Mouse (Mus musculus) megakaryocyte, embryonic 14.5 days (primary cell): ENCODE results near the gene Gstt1. TPM values are rescaled to one million over a fixed set of nuclear protein-coding genes. Genes with fewer than 3 reads are reported as not detected.
A peak's percentile ranks its signal among the peaks of the same experiment; 100 is the strongest.
"Not testable (repeated sequence)": the region's sequence is repeated elsewhere in the genome, so short reads cannot be mapped to it uniquely, and the experiment has no call there.

Source experiments
- H3K27me3 ChIP-seq: replicated peaks from 2 replicates; pipeline ENCODE3; 2012; ENCODE audit warnings: inconsistent platforms
- H3K36me3 ChIP-seq: replicated peaks from 2 replicates; pipeline ENCODE3; 2012; ENCODE audit warnings: low read length, inconsistent platforms, mixed read lengths
- H3K4me1 ChIP-seq: 2 replicates; pipeline ENCODE4 v1.6.1; 2012; ENCODE audit warnings: inconsistent platforms
- H3K4me3 ChIP-seq: replicated peaks from 2 replicates; pipeline ENCODE3; 2012; ENCODE audit warnings: moderate library complexity, mild to moderate bottlenecking, inconsistent platforms
- H3K9me3 ChIP-seq: 2 replicates; pipeline ENCODE4 v1.6.1; 2012; ENCODE audit warnings: inconsistent platforms
- FLI1 ChIP-seq: IDR thresholded peaks from 2 replicates; pipeline ENCODE4 v1.6.1; 2012; ENCODE audit warnings: low read length, inconsistent platforms, mixed read lengths
- GATA1 ChIP-seq: IDR thresholded peaks from 3 replicates; pipeline ENCODE4 v1.6.1; 2012; ENCODE audit warnings: mixed read lengths, low read length, inconsistent platforms, borderline replicate concordance
- polyA plus RNA-seq: library from polyadenylated mRNA; stranded (reverse); fragments of >175 nt; gene quantifications from 2 replicates; pipeline ENCODE4 v1.2.3, GENCODE M21; 2012; ENCODE audit warnings: low replicate concordance; ENCODE audit not compliant: insufficient read depth

The Gstt1 gene
- polyA plus RNA-seq, 1 experiment = 44.0 TPM

DNA sequence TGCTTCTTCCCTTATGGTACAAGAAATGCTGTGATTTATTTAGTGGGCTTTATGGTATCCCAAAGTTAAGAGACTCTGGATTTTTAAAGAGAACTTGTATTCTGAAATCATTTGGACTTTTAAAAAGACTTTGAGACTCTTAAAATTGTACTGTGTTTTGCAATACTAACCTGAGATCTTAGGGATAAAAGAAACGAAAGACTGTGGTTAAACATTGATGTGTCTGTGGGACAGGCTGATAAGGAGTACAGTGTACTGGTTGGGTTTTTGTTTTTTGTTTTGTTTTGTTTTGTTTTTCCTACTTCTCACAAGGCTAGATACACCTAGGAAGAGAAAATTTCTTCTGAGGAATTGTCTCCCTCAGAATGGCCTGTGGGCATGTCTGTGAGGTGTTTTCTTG, 12.9 kb downstream of the Gstt1 start:
- Histone ChIP-seq H3K4me1 (peaks cover 13% of the 10 kb centered on the region), H3K27me3 (peaks cover 32% of the 10 kb centered on the region), H3K9me3 (no peaks in the 10 kb centered on the region), H3K4me3 (no peak overlapping the region), H3K36me3 (no peaks in the 10 kb centered on the region)
- TF ChIP-seq GATA1 = no peak
- TF ChIP-seq FLI1 = no peak

DNA sequence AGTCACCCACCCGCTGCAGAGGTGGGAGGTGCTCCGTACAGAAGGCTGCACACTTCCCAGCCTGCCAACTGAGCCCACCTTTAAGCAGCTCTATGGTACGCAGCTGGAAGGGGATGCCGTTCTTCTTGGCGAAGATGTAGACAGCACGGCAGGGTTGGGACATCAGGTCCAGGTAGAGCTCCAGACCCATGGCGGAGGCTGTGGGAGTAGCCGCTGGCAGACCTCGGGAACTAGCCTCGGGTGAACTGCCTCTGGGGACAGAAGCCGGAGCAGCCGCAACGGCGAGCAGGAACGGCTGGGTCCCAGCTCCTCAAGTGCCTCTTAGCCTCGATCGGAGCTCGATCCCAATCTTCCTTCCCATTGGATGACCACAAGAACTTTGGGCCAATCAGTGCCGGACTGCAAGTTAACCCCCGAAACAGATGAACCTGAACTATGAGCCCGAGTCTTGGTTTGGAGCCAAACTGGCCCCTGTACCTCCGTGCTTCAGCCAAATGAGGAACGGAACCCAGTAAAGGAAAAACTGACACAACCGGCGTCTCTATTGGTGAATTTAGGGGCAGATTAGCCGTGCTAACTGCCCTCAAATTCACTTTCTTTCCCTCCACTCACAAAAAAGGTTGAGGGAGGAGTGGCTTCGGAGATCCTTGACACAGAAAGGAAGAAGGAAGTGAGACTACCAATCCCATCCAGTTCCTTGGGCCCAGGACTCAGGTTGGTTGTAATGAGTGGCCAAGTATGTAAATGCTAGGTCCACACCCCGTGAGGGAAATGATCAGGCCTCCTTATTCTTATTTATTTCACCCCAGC, 17.4 kb downstream of the Gstt1 start, which contains the start of the genes Gm20441 and Gstt3:
TSS of gene Gm20441 (minus strand) at position 186 of the 810 bp plus-strand sequence.
TSS of gene Gstt3 (minus strand) at position 646 of the 810 bp plus-strand sequence.
- Histone ChIP-seq H3K4me3 (peak within 1 kb of the TSS; percentile 95), H3K9me3 (no peaks in the 10 kb centered on the region), H3K27me3 (peaks cover 48% of the 10 kb centered on the region), H3K36me3 (no peaks in the 10 kb centered on the region), H3K4me1 (peaks cover 21% of the 10 kb centered on the region)
- no peak for TF ChIP-seq GATA1
- TF ChIP-seq FLI1 = no peak

DNA sequence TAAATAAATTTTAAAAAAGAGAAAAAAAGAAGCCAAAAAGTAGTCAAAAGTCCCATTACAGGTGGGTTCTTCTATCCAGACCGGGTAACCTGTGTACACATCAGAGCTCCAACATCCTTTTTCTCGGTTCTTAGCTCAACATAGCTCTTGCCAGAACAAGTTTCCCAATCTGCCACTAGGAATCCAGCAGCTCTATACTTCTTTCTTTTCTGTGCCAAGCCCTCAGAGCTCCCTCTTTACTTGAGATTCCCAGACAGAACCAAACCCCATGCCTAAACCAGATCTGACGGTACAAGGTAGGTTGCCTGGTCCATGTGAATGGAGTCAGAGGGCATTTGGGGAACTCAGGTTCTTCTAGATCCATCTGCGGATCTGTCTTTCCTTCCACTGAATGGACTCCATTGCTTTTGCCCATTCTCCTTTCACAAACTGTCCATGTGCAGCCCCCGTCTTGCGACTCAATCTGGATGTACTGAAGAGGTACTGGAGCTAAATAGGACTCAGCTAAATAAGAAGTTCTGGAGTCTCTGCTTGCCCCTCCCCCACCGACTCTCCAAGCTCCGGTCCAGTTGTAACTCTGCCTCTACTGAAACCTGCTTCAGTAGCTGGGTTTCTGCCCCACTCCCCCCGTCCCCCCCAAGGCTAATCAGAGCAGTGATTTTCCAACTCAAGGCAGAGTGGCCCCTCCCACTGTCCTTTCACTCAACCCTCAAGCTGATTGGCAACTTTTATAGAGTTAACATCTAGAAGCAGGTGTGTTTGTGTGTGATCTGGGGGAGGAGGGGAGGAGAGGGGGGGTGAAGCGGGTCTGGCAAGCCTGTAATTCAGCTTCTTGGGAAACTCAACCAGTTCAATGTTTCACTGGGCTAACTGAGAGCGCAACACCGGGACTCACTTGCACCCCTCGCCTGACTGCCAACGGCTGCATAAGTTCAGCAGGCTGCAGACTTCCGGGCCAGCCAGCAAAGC, 18.9 kb downstream of the Gstt1 start:
- Histone ChIP-seq H3K36me3 (no peaks in the 10 kb centered on the region), H3K27me3 (peaks cover 48% of the 10 kb centered on the region), H3K4me1 (peaks cover 21% of the 10 kb centered on the region), H3K4me3 (peak overlapping the region; percentile 50), H3K9me3 (no peaks in the 10 kb centered on the region)
- TF ChIP-seq FLI1 (no peak), GATA1 (no peak)

- peaks cover 37% of the 10 kb centered on the region for H3K27me3 ChIP-seq
- peaks cover 28% of the 10 kb centered on the region for H3K4me1 ChIP-seq
- H3K36me3 ChIP-seq = no peaks in the 10 kb centered on the region
- no peaks in the 10 kb centered on the region for H3K9me3 ChIP-seq
- TF ChIP-seq GATA1 (no peak), FLI1 (no peak)
- H3K4me3 ChIP-seq = no peak overlapping the region
These were observed 20.5 kb downstream of the Gstt1 start for GRCm38 (mm10) chr10:75777885-75778284.

GRCm38 (mm10) chr10:75776562-75776961, 21.8 kb downstream of the Gstt1 start:
- H3K27me3 ChIP-seq = peaks cover 35% of the 10 kb centered on the region
- no peaks in the 10 kb centered on the region for H3K9me3 ChIP-seq
- no peaks in the 10 kb centered on the region for H3K36me3 ChIP-seq
- TF ChIP-seq FLI1 (no peak), GATA1 (no peak)
- peaks cover 36% of the 10 kb centered on the region for H3K4me1 ChIP-seq
- H3K4me3 ChIP-seq = no peak overlapping the region

- Histone ChIP-seq H3K9me3 (no peaks in the 10 kb centered on the region), H3K4me1 (peaks cover 18% of the 10 kb centered on the region), H3K36me3 (no peaks in the 10 kb centered on the region), H3K27me3 (peaks cover 26% of the 10 kb centered on the region), H3K4me3 (no peak overlapping the region)
- TF ChIP-seq GATA1 (no peak), FLI1 (no peak)
These were observed 23.8 kb downstream of the Gstt1 start for GRCm38 (mm10) chr10:75774587-75774986.

DNA sequence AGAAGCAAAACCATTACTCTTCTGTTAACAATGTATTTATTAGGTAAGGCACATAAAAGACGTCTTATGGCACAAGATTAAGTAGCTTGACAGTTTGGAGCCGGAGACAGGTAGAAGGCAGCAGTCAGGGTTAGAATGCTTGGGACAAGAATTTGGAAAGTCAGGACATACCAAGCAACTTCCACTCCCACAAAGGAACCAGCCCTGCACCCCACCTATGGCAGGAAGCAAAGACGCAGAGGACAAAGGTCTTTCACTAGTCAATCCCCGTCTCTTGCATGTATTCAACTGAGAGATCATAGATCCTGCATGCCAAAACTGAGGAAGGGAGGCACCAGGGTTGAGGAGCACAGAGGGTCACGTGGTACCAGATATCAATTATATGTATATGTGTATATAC, 24.3 kb downstream of the Gstt1 start:
- Histone ChIP-seq H3K4me3 (no peak overlapping the region), H3K36me3 (no peaks in the 10 kb centered on the region), H3K27me3 (peaks cover 21% of the 10 kb centered on the region), H3K4me1 (peaks cover 16% of the 10 kb centered on the region), H3K9me3 (no peaks in the 10 kb centered on the region)
- TF ChIP-seq GATA1 = no peak
- TF ChIP-seq FLI1 = no peak

GRCm38 (mm10) chr10:75772795-75773664, 25.4 kb downstream of the Gstt1 start, which contains the start of gene Ddt:
Gene Ddt, minus strand, starts transcription at chr10:75773414.
- Histone ChIP-seq H3K36me3 (no peaks in the 10 kb centered on the region), H3K27me3 (peaks cover 19% of the 10 kb centered on the region), H3K4me3 (peak within 1 kb of the TSS; percentile 94), H3K9me3 (no peaks in the 10 kb centered on the region), H3K4me1 (peaks cover 16% of the 10 kb centered on the region)
- no peak for TF ChIP-seq GATA1
- TF ChIP-seq FLI1 = no peak

DNA sequence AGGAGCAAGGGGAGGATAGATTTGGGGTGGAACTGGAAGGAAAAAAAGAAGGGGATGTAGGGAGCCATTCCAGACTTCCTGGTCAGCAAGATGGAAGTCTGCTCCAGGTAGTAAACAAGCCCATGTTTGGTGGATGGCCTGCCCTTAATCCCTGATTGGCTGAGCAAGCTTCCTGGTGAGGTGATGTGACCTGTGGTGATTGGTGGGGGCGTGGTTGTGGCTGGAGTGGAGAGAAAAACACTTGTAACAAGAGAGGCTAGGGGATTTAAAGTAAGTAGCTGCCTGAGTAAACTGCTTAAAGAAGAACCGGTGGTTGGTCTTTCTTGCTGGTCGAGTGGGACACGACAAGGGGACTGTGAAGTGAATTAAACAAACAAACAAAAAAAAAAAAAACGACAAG, 30.6 kb downstream of the Gstt1 start:
- H3K27me3 ChIP-seq = not testable (repeated sequence)

More for the DNA sequence above, 30.6 kb downstream of the Gstt1 start:
- H3K4me1 ChIP-seq = peaks cover 31% of the 10 kb centered on the region
- not testable (repeated sequence) for H3K9me3 ChIP-seq, H3K4me3 ChIP-seq, H3K36me3 ChIP-seq
